Mouse (Mus musculus): ENCODE results near the gene Gps1. TPM values are rescaled to one million over a fixed set of nuclear protein-coding genes. Genes with fewer than 3 reads are reported as not detected.
"Not testable (repeated sequence)": the region's sequence is repeated elsewhere in the genome, so short reads cannot be mapped to it uniquely, and the experiment has no call there.

Gps1 gene
- polyA plus RNA-seq, 1 experiment from 2014 or later: 208 TPM

GRCm38 (mm10) chr11:120768206-120768605, 15.9 kb upstream of the Gps1 start:
- H3K4me3 ChIP-seq: no peak overlapping the region
- H3K4me1 ChIP-seq: no peaks in the 10 kb centered on the region
- H3K9me3 ChIP-seq: no peaks in the 10 kb centered on the region
- no peak for DNase-seq (ENCODE audit: low spot score)
- H3K36me3 ChIP-seq: no peaks in the 10 kb centered on the region
- WGBS: 70% methylated on average over 1 of the region's 1 CpGs
- H3K27me3 ChIP-seq (ENCODE audit: insufficient read depth, poor library complexity, severe bottlenecking): peaks cover 28% of the 10 kb centered on the region
- H3K27ac ChIP-seq: no peak overlapping the region

- WGBS: 68% methylated on average over 3 of the region's 3 CpGs
- Histone ChIP-seq H3K27me3 (ENCODE audit: insufficient read depth, poor library complexity, severe bottlenecking) (peaks cover 6% of the 10 kb centered on the region; the same call in 1 of the 2 replicates), H3K27ac (no peak overlapping the region), H3K36me3 (no peaks in the 10 kb centered on the region), H3K4me1 (0 out of 2 replicates have a peak, but pooled peaks cover 4% of the 10 kb centered on the region), H3K4me3 (no peak overlapping the region), H3K9me3 (no peaks in the 10 kb centered on the region)
- DNase-seq (ENCODE audit: low spot score): no peak
Measured at GRCm38 (mm10) chr11:120772749-120773148, 11.3 kb upstream of the Gps1 start.

DNA sequence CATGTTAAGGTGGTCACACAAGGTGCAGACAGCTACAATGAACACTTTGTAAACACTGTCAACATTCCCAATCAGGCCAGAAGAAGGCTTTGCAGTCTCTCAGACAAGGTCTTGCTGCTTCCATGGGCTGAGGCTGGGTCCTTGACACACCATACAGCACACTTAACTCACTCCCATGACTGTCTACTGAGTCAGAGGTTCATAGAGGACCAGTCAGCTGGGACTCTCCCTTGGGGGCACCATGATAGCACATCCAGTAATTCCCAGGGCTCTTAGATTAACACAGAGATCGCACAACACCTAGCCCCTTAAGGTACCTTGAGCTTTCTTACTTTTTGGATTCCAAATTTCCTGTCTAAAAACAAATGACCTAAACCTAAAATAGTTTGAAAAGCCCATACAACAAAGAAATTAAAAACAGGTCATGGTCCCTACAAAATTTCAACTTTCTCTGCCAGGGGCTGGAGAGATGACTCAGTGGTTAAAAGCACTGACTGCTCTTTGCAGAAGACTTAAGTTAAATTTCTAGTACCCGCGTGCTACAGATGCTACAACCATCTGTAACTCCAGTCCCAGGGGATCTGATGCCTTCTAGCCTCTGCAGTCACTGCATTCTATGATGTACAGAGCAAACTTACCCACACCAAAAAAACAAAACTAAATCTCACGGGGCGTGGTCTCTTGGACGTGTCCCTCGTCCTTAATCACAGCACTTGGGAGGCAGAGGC, 10.4 kb upstream of the Gps1 start:
- Histone ChIP-seq H3K9me3 (no peaks in the 10 kb centered on the region), H3K4me1 (0 out of 2 replicates have a peak, but pooled peaks cover 4% of the 10 kb centered on the region), H3K27me3 (ENCODE audit: insufficient read depth, poor library complexity, severe bottlenecking) (no peaks in the 10 kb centered on the region), H3K4me3 (no peak overlapping the region), H3K36me3 (no peaks in the 10 kb centered on the region), H3K27ac (no peak overlapping the region)
- no peak for DNase-seq (ENCODE audit: low spot score)
- 83% methylated on average over 7 of the region's 7 CpGs for WGBS

- DNase-seq (ENCODE audit: low spot score): peak; percentile 94
- 0 out of 2 replicates have a peak overlapping the region, but pooled peaks have one; percentile 18 for H3K4me3 ChIP-seq
- 0 out of 2 replicates have a peak, but pooled peaks cover 4% of the 10 kb centered on the region for H3K4me1 ChIP-seq
- WGBS: 27% methylated on average over 15 of the region's 15 CpGs
- no peak overlapping the region for H3K27ac ChIP-seq
- no peaks in the 10 kb centered on the region for H3K9me3 ChIP-seq
- H3K36me3 ChIP-seq: peaks cover 6% of the 10 kb centered on the region
- no peaks in the 10 kb centered on the region for H3K27me3 ChIP-seq (ENCODE audit: insufficient read depth, poor library complexity, severe bottlenecking)
Measured at GRCm38 (mm10) chr11:120775774-120776469, 8.2 kb upstream of the Gps1 start.

GRCm38 (mm10) chr11:120777123-120777522, 6.9 kb upstream of the Gps1 start:
- 31% methylated on average over 6 of the region's 6 CpGs for WGBS
- no peak overlapping the region for H3K27ac ChIP-seq
- H3K9me3 ChIP-seq: no peaks in the 10 kb centered on the region
- no peak for DNase-seq (ENCODE audit: low spot score)
- H3K4me3 ChIP-seq: no peak overlapping the region
- H3K36me3 ChIP-seq: peaks cover 15% of the 10 kb centered on the region
- peaks cover 4% of the 10 kb centered on the region; the same call in 1 of the 2 replicates for H3K27me3 ChIP-seq (ENCODE audit: insufficient read depth, poor library complexity, severe bottlenecking)
- 0 out of 2 replicates have a peak, but pooled peaks cover 4% of the 10 kb centered on the region for H3K4me1 ChIP-seq

- WGBS: 76% methylated on average over 1 of the region's 1 CpGs
- DNase-seq (ENCODE audit: low spot score): no peak
- H3K9me3 ChIP-seq: no peaks in the 10 kb centered on the region
Measured at GRCm38 (mm10) chr11:120779876-120780275, 4.2 kb upstream of the Gps1 start.

DNA sequence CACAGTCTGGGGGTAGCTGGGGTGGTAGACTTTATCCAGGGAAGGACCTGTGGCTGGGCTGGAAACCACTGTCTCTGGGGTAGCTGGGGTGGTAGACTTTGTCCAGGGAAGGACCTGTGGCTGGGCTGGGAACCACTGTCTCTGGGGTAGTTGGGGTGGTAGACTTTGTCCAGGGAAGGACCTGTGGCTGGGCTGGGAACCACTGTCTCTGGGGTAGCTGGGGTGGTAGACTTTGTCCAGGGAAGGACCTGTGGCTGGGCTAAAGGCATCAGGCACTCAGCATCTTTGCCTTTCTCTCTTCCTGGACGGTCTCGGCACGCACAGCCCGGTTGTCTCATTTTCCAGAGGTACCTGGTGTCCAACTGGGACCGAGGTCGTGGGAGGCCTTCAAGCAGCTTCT, 2.7 kb upstream of the Gps1 start:
- peaks cover 25% of the 10 kb centered on the region for H3K4me1 ChIP-seq
- WGBS: 92% methylated on average over 6 of the region's 6 CpGs
- DNase-seq (ENCODE audit: low spot score); H3K27ac ChIP-seq; H3K9me3 ChIP-seq; H3K4me3 ChIP-seq: not testable (repeated sequence)
- peaks cover 24% of the 10 kb centered on the region for H3K36me3 ChIP-seq
- peaks cover 17% of the 10 kb centered on the region for H3K27me3 ChIP-seq (ENCODE audit: insufficient read depth, poor library complexity, severe bottlenecking)

More at GRCm38 (mm10) chr11:120779876-120780275, 4.2 kb upstream of the Gps1 start:
- Histone ChIP-seq H3K4me3 (no peak overlapping the region), H3K36me3 (peaks cover 17% of the 10 kb centered on the region), H3K27ac (no peak overlapping the region), H3K27me3 (ENCODE audit: insufficient read depth, poor library complexity, severe bottlenecking) (peaks cover 17% of the 10 kb centered on the region), H3K4me1 (peaks cover 21% of the 10 kb centered on the region)

- H3K4me1 ChIP-seq: peaks cover 25% of the 10 kb centered on the region
- peaks cover 17% of the 10 kb centered on the region for H3K27me3 ChIP-seq (ENCODE audit: insufficient read depth, poor library complexity, severe bottlenecking)
- H3K9me3 ChIP-seq: no peaks in the 10 kb centered on the region
- peaks cover 46% of the 10 kb centered on the region for H3K36me3 ChIP-seq
- H3K4me3 ChIP-seq: peak overlapping the region; percentile 94
- DNase-seq (ENCODE audit: low spot score): no peak
- WGBS: 2% methylated on average over 42 of the region's 42 CpGs
- peak overlapping the region; percentile 91 for H3K27ac ChIP-seq
Measured at GRCm38 (mm10) chr11:120783426-120784063, 527 bp upstream of the Gps1 start.

- Histone ChIP-seq H3K4me3 (peak overlapping the region; percentile 94), H3K9me3 (no peaks in the 10 kb centered on the region), H3K4me1 (peaks cover 25% of the 10 kb centered on the region), H3K27me3 (ENCODE audit: insufficient read depth, poor library complexity, severe bottlenecking) (peaks cover 17% of the 10 kb centered on the region), H3K27ac (peak overlapping the region; percentile 91), H3K36me3 (peaks cover 59% of the 10 kb centered on the region)
- WGBS: 35% methylated on average over 9 of the region's 9 CpGs
- no peak for DNase-seq (ENCODE audit: low spot score)
Measured at GRCm38 (mm10) chr11:120785145-120785544, 1.1 kb downstream of the Gps1 start.

GRCm38 (mm10) chr11:120788460-120788859, 4.4 kb downstream of the Gps1 start:
- H3K27me3 ChIP-seq (ENCODE audit: insufficient read depth, poor library complexity, severe bottlenecking); H3K27ac ChIP-seq; H3K4me3 ChIP-seq; DNase-seq (ENCODE audit: low spot score); H3K9me3 ChIP-seq: not testable (repeated sequence)
- WGBS: 85% methylated on average over 9 of the region's 10 CpGs
- Histone ChIP-seq H3K4me1 (peaks cover 17% of the 10 kb centered on the region), H3K36me3 (peaks cover 76% of the 10 kb centered on the region)

DNA sequence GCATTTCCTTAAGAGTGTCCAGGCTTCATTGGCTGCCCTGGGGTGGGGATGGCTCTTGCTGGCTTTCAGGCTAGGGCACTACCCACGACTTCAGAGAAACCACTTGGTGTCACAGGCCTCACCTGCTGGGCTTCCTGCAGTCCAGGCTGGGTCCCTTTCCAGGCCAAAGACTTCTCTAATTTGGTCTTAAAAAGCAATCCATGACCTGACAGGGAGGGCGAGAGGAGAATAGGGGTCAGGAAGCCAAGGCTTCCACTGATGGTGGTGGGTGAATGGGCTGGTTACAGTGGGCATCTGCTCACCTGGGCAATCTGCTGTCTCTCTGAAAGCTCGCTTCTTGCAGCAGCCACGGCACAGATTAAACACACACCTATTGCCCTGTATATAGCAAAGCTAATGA, 5.3 kb downstream of the Gps1 start:
- no peak overlapping the region for H3K4me3 ChIP-seq
- H3K9me3 ChIP-seq: no peaks in the 10 kb centered on the region
- no peaks in the 10 kb centered on the region for H3K27me3 ChIP-seq (ENCODE audit: insufficient read depth, poor library complexity, severe bottlenecking)
- WGBS: 86% methylated on average over 4 of the region's 4 CpGs
- peaks cover 11% of the 10 kb centered on the region for H3K4me1 ChIP-seq
- H3K36me3 ChIP-seq: peaks cover 84% of the 10 kb centered on the region
- no peak overlapping the region for H3K27ac ChIP-seq
- no peak for DNase-seq (ENCODE audit: low spot score)

- peaks cover 12% of the 10 kb centered on the region for H3K4me1 ChIP-seq
- H3K9me3 ChIP-seq: no peaks in the 10 kb centered on the region
- WGBS: 88% methylated on average over 3 of the region's 3 CpGs
- peaks cover 88% of the 10 kb centered on the region for H3K36me3 ChIP-seq
- no peaks in the 10 kb centered on the region for H3K27me3 ChIP-seq (ENCODE audit: insufficient read depth, poor library complexity, severe bottlenecking)
- DNase-seq (ENCODE audit: low spot score): no peak
- no peak overlapping the region for H3K4me3 ChIP-seq
- H3K27ac ChIP-seq: no peak overlapping the region
Measured at GRCm38 (mm10) chr11:120789810-120790209, 5.7 kb downstream of the Gps1 start.

DNA sequence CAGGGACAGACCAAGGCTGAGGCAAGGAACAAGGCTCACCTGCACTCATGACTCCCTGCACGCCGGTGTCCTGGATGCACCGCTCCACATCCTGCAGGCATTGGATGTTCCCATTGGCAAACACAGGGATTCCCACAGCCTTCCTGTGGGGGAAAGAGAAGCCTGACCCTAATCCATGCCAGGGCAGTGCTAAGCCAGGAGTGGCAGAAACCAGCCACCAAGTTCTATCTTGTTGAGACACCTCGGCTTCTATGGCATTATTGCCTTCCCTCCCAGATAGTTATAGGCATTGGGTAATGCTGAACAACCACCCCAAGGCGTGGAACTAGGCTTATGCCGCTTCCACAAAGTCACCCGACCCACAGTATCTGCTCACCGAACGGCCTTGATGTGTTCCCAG, 8.6 kb downstream of the Gps1 start:
- Histone ChIP-seq H3K9me3 (no peaks in the 10 kb centered on the region), H3K27ac (no peak overlapping the region), H3K4me1 (peaks cover 16% of the 10 kb centered on the region), H3K27me3 (ENCODE audit: insufficient read depth, poor library complexity, severe bottlenecking) (no peaks in the 10 kb centered on the region), H3K4me3 (no peak overlapping the region), H3K36me3 (peaks cover 69% of the 10 kb centered on the region)
- no peak for DNase-seq (ENCODE audit: low spot score)
- WGBS: 93% methylated on average over 9 of the region's 9 CpGs
